Mouse (Mus musculus): ENCODE measurements around the gene Npas2.

Gene Npas2

DNA sequence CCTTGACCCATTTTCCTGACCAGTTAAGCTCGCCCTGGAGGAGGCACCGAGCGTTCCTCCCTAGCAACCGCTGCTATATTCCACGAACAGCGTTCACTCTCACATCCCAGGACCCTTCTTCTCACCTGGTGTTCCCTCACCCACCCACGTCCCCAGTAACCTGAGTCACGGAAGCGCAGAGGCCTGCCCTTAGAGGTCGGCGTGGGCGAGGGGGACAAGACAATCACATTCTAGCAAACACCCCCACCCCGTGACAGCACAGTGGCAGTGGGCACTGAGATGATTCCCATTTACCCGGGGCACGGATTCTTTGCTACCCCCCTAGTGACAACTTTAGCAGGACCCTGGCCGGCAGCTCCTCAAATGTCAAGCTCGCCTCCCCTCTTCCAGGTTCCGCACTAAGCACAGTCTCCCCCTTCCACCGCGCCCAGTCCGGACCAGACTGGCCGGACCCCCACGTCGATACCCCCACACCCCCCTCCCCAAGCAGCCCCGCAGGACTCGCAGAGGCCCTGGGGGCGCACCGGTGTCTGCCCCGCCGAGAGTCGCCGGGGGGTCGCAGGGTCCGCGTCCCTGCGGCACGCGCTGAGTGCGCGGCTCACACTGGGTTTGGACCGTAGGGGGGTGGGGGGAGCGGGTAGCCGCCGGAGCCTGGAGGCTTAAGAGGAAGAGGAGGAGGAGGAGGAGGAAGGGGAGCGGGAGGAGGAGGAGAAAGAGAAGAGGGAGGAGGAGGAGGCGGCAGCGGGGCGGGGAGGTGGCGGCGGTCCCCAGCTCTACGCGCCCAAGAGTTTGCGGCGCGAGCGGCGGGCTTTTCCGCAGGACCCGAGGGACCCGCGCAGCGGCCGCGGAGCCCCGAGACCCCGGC is at the start of gene Npas2:
Gene Npas2 (plus strand): TSS at position 735 of the 865 bp plus-strand sequence.
- no peak for DNase-seq (ENCODE audit: low read depth in 1 of 2, low spot score in 2 of 2)

- no peak for DNase-seq (ENCODE audit: low read depth in 1 of 2, low spot score in 2 of 2)
These were observed 36.8 kb upstream of the Npas2 start for GRCm38 (mm10) chr1:39156778-39157177.

- DNase-seq (ENCODE audit: low read depth in 1 of 2, low spot score in 2 of 2): no peak
These were observed 33.4 kb upstream of the Npas2 start for GRCm38 (mm10) chr1:39160167-39160566.

DNA sequence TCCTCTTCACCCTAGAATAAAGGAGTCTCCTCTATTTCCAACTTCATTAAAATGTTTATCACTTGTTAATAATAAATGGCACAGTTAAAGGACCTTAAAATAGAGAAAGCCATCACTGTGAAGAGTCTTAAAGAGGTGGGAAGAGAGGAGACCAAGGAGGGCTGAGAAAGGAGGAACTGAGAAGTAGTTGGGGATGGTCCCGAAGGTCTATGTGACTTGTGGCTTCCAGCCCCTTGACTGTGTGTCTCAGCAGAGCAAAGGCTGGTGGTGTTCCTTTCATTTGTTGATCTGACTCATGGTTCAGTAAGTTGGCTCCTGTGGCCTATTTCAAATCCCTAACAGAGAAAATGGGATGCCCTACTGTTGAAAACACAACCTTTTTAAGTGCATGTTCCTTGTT is 30.5 kb upstream of the Npas2 start:
- DNase-seq (ENCODE audit: low read depth in 1 of 2, low spot score in 2 of 2): no peak

- DNase-seq (ENCODE audit: low read depth in 1 of 2, low spot score in 2 of 2): no peak
These were observed 16.8 kb upstream of the Npas2 start for GRCm38 (mm10) chr1:39176690-39177089.

DNA sequence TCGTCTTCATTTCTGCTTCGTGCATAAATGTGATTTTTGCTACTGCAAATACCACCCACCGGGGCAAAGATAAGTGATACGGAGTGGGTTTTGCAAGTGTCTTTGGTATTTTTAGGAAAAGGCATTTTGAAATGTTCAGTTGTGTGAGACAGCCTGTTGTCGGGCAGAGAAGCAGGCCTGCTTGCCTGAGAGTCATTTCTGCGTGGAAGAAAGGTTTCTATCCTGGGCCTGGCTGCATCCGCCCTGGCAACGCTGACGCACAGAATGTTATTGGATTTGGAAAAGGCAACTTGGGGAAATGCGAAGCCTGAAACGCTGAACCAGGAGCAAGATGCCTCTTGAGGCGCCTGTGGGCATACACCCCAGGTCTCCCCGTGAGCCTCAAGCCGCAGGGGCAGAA is 16.3 kb upstream of the Npas2 start:
- no peak for DNase-seq (ENCODE audit: low read depth in 1 of 2, low spot score in 2 of 2)

GRCm38 (mm10) chr1:39179806-39180205 is 13.7 kb upstream of the Npas2 start:
- no peak for DNase-seq (ENCODE audit: low read depth in 1 of 2, low spot score in 2 of 2)

DNA sequence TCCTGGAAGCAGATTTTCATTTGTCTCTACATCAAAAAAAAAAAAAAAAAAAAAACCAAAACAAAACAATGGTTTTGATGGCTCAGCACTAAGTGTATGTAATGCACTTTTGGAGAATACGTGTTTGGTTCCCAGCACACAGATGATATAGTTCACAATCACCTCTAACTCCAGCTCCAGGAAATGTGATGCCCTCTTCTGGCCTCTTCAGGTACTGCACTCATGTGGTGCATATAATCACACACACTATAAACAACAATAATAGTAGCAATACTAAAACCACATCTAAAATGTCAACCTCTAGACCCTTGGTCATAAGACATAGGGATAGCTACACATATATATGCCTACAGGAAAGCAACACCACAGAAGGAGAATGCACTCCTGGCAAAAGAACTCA is 13.0 kb upstream of the Npas2 start:
- DNase-seq (ENCODE audit: low read depth in 1 of 2, low spot score in 2 of 2): no peak

DNA sequence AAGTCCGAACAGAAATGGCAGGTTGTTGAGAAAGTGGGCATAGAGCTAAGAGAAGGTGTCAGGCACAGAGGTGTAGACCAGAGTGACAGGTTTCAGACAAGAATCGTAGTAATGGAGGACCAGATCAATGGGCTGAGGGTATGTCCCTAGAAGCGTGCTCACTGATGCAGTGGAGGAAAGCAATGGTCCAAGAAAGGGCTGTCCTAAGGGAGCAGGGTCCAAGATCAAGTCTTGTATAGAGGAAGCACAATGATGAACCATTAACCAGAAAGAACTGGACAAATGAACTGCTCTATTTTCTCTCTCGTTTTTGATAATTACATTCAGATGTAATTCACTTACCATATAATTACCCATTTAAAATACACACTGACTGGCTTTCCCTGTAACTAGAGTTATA is 11.6 kb upstream of the Npas2 start:
- no peak for DNase-seq (ENCODE audit: low read depth in 1 of 2, low spot score in 2 of 2)

GRCm38 (mm10) chr1:39185833-39186232 is 7.7 kb upstream of the Npas2 start:
- DNase-seq (ENCODE audit: low read depth in 1 of 2, low spot score in 2 of 2): no peak

DNA sequence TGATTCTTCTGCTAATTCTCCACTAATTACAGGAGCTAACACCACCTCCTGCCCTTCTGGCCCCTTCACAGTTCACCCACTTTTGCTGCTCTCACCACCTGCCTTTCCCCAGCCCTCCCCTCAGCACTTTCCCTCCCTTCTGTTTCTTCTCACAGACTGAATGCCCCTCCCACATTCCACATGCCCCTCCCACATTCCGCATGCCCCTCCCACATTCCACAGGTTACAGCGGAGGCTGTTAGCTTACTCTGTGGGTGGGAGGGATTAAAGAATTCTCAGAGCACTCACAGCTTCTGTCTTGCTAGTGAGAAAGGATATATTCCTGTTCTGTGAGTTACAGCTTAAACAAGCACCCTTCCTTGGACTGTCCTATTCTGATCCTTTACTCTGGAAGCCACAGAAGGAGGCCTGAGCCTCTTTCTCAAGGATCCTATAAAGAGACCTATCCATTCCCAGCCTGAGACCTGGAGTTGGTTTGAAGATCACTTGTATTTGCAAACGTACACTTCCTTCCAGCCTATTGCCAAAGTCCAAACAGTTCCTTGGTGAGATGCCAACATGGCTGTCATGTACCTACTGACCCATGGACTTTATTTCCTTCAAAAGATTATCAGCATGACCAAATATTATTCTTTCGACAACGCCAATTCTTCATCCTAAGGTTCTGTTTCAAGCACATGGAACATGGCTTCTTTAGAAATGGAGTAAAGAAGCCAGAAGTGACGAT is 6.7 kb upstream of the Npas2 start:
- DNase-seq (ENCODE audit: low read depth in 1 of 2, low spot score in 2 of 2): no peak

GRCm38 (mm10) chr1:39191122-39191521 is 2.4 kb upstream of the Npas2 start:
- no peak for DNase-seq (ENCODE audit: low read depth in 1 of 2, low spot score in 2 of 2)

GRCm38 (mm10) chr1:39192460-39192996 is 1.0 kb upstream of the Npas2 start:
- no peak for DNase-seq (ENCODE audit: low read depth in 1 of 2, low spot score in 2 of 2)

DNA sequence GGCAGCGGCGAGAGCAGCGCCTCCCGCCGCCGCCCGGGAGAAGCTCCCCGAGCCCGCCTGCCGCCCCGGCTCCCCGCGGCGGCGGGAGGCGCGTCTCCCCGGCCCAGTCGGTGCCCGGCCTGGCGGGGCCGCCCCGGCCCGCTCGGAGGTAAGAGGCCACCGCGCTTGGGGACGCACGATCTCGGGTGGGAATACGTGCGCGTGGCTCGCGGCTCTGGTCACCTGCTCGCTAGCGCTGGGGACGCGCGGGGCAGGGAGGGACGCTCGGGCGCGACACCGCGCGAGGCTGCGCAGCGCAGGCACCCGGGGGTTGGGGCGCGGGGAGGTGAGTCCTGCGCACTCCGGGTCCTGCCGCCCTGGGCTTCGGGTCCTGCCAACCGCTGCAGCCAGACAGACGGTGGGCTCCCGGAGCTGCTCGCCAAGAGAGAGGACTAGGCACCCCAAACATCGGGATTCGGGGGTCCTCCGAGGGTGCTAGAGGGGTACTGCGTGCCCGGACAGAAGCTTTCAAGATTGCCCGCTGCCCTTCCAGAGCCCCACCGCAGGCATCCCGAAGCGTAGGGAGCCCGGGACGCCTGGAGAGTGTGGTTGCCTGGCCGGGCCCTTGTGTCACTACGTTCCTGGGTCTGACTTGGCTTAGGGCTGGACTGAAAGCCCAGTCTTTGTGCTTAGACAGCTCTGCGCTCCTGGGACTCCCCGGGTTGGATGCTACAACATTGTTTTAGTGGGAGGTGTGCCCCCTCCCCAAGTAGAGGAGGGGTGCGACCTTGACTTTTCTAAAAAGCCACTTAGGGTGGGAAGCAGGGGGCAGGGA is 538 bp downstream of the Npas2 start:
- DNase-seq (ENCODE audit: low read depth in 1 of 2, low spot score in 2 of 2): no peak

- DNase-seq (ENCODE audit: low read depth in 1 of 2, low spot score in 2 of 2): no peak
These were observed 1.4 kb downstream of the Npas2 start for GRCm38 (mm10) chr1:39194959-39195358.

DNA sequence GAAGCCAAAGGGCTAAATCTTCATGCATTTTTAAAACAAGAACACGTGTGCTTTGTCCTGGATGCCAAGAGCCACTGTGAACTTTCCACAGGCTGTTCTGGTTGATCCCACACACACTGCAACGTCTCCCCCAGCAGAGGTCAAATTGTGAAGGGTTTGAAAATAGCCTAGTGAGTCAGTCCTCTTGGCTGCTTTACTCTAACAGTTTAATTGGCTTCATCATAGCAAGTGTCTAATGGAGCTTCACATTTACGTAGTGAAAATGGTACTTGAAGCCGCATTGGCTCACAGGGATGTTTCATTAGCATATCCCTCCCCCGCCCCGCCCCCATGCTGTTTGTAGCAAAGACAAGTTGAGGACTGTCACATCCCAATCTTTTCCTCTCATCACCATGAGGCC is 2.6 kb downstream of the Npas2 start:
- no peak for DNase-seq (ENCODE audit: low read depth in 1 of 2, low spot score in 2 of 2)

- no peak for DNase-seq (ENCODE audit: low read depth in 1 of 2, low spot score in 2 of 2)
These were observed 3.3 kb downstream of the Npas2 start for GRCm38 (mm10) chr1:39196676-39197375.

DNA sequence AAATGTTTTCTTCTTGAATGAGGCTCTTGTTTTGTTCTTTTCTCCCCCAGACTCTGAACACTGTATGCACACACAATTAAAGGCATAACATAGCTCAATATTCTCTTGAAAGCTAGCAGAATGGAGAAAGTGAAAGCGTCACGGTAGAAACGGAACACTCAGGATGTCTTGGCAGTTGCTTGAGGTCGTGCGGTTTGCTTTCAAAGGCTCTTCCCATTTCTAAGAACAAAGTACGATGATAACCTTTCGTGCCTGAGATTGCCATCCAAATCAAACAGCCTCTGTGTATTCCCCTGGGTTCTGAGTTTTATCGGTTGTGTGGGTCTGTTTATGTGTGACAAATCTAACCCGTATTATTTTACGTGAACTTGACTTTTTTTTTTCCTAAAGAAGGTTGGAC is 11.5 kb downstream of the Npas2 start:
- no peak for DNase-seq (ENCODE audit: low read depth in 1 of 2, low spot score in 2 of 2)

GRCm38 (mm10) chr1:39205697-39206096 is 12.2 kb downstream of the Npas2 start:
- no peak for DNase-seq (ENCODE audit: low read depth in 1 of 2, low spot score in 2 of 2)

DNA sequence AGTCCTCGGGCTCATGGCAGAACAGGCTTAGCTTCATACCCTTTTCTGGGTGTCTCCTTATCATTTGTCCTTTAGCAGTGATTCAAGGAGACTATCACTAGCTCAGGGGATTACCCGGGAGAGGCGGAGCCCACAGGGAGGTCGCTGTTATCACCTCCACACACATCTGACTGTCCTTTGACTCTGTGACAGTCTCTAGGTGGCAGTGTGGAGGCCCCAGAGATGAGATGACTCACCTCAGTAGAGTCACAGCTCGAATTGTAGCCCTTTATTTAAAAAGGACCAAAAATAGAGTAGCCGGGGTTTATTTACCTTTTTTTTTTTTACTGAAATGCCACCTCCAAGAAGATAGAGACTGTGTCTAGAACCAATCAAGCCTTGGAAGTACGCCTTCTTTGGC is 13.4 kb downstream of the Npas2 start:
- no peak for DNase-seq (ENCODE audit: low read depth in 1 of 2, low spot score in 2 of 2)

- DNase-seq (ENCODE audit: low read depth in 1 of 2, low spot score in 2 of 2): no peak
These were observed 17.4 kb downstream of the Npas2 start for GRCm38 (mm10) chr1:39210928-39211327.

Measured in monocyte, adult 2 months (primary cell).